Mouse (Mus musculus) T-helper 17 cell (primary cell): ENCODE data around the gene Nlrc4.

Experiments used
- in situ Hi-C, 2 experiments: fragments of 300-600 bp; cut with MboI, MseI; formaldehyde crosslinking; loops; 1 replicate in 1 of 2; 2 replicates in 1 of 2; pipeline ENCODE4 v1.15.1; 2025; ENCODE audit warnings: high pct_unique_total_duplicates in 2 of 2

Gene Nlrc4

DNA sequence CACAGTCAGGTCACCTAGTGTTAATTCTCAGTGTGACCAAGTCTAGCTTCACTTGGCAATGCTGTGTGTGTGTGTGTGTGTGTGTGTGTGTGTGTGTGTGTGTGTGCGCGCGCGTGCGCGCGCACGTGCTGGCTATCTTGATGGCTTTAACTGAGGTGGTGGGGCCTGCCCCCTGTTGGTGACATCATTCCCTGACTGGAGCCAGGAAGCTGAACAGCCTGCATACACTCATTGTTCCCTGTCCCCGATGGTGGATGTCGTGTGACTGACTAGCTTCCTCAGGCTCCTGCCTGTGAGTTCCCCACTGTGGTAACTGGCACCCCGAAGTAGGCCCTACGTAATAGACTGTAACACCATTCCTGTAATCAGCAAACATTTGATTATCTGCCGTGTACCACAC lies 27.5 kb downstream of the Nlrc4 start:
- in situ Hi-C loops = loop anchor here in 1 of 2 experiments (25.0 kb wide), 1 partner anchor 581 kb away; the partner anchor contains the start of gene Ltbp1

DNA sequence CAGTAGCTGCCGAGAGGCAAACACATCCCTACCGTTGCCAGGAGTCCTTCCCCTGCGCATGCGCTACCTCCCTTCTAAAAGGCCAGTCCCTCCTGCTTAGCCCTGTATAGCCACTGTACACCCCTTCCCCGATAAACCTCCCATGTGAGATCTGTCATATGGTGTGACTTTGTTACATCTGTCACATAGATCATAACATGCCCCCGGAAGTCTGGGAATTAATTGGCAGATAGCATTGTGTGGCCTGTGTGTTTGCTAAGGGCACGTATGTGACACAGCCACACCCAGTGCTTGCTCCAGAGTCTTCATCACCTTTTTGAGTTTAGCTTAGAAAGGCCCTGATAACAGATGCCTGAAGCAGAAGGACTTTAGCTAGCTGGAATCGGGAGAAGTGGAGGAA lies 28.9 kb downstream of the Nlrc4 start:
- in situ Hi-C loops = loop anchor here in 1 of 2 experiments (25.0 kb wide), 1 partner anchor 582 kb away; the partner anchor contains the start of gene Ltbp1

DNA sequence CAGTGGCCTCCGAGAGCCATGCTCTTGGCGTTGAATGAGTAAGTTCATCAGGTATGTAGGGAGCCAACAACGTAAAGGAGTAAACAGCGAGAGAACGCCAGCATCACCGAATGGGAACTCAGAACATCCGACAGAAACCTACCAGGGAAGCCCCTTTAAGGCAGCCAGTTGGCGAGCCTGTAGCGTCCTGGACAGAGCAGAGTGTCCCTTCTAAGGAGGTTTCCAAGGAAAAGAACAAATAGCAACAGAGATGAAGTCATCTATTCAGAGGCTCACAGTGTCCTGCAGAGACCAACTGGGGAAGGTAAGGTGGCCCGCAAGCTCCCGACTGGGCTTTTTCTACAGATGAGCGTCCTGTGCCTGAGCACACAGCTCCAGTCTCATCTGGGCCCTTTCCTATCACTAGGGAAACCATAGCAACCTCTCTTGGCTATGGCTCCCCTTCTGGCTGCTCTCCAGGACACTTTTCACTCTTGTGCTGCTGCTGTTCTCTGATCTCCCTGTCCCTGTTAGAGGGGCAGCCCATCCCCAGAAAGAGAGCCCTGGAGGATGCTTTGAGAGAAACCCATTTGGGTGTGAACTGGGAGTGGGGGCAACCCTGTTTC lies 34.4 kb downstream of the Nlrc4 start:
- in situ Hi-C loops = loop anchor here in 1 of 2 experiments (25.0 kb wide), 1 partner anchor 588 kb away; the partner anchor contains the start of gene Ltbp1

DNA sequence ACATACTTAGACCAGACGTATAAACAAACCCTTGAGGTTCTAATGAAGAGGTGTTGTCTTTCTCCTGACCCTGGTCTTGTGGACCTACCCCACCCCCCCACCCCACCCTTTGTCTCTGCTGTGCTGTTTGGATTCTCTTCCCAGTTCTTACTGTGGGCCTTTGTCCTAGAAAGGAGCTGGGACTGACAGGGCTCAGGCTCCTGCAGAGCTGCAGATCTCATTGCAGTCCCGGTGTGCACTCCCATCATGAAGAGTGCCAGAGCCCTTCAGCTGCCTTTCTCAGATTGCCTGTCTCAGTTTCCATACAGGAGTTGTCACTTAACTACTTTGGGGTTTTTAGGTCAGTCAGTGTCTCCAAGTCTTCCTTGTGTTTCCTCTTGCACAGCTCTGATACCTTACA lies 38.3 kb downstream of the Nlrc4 start:
- in situ Hi-C loops = no loop called here

DNA sequence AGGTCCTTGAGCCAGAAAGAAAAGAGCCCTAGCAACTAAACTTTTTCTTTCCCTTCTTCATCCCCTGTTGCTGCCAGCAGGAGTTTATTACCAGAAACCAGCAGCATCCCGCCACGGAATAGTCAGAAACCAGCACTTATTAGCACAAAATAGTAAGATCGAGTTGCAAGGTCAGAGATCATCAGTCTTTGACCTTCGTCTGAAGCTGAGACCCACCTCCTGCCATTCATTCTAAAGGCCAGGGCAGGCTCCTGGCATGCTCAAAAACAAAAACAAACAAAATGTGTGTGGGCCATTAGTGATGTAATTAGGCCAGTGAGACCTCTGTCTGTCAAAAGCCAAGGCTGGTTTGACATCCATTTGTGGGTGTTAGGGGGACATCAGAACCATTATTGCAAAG lies 40.8 kb downstream of the Nlrc4 start:
- in situ Hi-C loops = no loop called here

DNA sequence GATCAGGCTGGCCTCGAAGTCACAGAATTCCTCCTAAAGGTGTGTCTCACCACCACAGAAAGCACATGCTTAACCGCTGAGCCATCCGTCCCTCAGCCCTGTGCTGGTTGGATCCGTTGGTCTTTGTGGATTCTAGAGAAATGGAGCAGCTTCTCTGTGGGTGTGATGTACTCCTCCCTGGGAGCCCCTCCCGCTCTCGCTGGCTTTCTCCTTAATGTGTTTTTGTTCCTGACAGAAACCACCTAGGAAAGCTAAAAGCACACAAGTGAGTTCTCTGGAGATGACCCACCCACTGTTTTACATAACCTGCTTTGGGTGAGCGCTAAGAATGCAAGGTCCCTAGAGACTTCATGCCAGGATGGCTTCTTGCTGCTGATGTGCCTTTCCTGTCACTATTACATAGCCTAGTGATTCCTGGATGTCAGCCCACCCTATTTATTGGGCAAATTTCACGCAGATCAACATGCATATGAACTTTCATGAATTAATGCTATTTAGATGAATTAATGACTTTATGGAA lies 42.0 kb downstream of the Nlrc4 start:
- in situ Hi-C loops = no loop called here

DNA sequence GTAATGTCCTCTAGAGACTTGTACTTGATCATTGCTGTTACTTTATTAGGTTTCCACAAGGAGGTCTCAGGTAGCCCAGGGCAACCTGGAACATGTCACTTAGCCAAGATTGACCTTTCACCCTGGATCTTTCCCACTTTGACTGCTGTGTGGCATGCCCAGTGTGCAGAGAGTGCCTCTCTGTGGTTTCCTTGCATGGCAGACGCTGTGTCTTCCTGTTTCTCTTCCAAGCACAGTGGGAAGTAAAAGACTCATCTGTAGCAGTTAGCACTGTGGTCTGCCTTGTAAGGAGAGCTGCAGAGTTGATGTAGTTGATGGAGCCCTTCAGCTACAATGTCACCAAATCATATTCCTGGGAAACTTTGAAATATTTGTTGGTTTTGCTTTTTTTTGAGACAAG lies 44.3 kb downstream of the Nlrc4 start:
- in situ Hi-C loops = no loop called here

DNA sequence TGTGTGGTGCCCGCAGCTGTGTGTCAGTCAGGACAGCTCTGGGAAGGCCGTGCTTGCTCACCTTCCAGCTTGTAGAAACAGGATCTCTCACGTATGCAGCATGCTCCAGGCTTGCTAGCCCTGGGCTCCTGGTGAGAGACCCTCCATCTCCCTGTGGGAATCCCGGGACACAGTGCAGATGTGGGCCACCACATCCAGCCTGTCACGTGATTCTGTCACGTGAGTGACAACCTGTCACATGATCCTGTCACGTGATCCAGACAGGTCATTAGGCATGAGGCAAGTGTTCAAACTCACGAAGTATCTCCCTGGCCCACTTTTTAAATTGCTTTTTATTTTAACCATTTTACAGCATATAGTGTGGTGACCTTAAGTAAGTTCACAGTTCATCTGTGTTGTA lies 45.6 kb downstream of the Nlrc4 start:
- in situ Hi-C loops = no loop called here

DNA sequence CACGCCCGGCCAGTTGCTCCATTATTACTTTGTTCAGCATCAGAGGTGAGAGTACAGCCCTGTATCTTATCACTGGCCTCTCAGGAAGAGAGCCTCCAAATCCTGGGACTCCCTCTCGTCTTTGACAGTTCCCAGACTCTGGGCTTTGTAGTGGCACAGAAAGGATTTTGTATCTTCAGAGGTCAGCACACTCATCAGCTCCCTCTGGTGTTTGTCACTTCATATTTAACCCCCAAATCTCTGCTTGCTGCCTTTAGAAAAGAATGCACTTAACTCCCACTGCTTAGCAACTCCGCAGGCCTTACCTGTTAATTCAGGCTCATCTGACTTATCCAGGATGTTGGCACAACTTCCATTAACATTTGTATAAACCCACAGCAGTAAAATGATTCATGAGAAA lies 49.2 kb downstream of the Nlrc4 start:
- in situ Hi-C loops = no loop called here

DNA sequence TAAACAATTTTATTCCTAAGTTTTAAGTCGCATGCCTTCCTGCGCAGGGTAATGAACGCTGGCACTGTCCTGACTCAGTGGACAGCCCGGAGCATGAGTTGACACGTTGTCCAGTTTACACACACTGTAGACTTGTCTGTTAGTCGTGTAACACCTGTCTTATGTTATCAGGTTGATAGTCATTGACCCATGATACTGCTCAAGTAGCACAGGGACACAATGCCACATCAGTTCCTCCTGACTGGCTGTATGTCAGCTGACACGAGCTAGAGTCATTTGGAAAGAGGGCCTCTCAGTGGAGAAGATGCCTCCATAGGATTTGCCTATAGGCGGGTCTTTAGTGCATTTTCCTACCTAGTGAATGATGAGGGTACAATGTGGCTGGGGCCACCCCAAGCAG lies 52.5 kb downstream of the Nlrc4 start:
- in situ Hi-C loops = no loop called here

DNA sequence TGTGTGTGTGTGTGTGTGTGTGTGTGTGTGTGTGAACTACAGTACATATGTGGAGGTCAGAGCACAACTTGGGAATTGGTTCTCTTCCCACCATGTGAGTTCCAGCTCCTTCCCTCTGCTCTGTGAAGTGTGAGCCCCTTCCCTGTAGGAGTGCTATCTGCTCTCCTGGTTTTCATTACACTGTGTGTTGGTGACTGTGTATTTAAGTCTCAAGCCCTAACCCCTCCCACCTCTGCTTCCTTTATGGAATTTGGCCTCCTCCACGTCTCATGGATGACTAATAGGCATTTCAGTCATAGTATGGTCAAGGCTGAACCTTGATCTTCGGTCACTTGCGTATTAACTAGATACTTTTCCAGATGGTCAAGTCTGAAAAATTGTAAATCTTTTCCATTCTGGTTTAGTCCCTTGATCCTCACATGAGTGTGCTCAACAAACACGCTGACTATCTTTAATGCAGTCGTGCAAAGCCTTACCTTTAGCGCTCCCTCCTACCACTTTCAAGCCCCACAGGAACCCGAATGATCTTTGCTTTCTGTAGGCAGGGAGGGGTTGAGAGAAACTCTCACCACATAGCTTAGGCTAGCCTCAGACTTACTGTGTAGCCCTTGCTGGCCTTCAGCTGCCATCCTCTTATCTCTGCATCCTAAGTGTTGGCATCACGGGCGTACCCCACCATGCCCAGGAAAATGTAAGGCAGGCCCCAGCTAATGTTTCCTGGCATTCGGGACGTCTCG lies 56.3 kb downstream of the Nlrc4 start:
- in situ Hi-C loops = loop anchor here in 1 of 2 experiments (5.0 kb wide), 1 partner anchor 80 kb away; the partner anchor contains the start of gene Dpy30

DNA sequence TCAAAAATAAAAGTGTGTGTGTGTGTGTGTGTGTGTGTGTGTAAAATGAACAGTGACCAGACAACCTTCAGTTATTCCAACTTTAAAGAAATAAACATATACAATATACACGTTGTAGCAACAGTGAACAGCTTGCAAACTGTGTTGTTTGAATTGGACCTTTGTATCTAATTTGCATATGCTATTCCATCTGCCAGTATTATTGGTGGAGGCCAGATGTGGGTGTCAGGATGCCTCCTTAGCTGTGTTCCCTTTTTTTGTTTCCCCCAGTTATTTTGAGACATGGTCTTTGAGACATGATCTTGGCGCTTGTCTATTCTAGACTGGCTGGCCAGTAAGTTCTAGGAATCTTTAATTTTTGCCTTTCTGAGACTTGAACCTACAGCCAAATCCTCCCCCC lies 61.8 kb downstream of the Nlrc4 start:
- in situ Hi-C loops = loop anchor here in 1 of 2 experiments (5.0 kb wide), 1 partner anchor 55 kb away; no protein-coding TSS in a partner anchor

DNA sequence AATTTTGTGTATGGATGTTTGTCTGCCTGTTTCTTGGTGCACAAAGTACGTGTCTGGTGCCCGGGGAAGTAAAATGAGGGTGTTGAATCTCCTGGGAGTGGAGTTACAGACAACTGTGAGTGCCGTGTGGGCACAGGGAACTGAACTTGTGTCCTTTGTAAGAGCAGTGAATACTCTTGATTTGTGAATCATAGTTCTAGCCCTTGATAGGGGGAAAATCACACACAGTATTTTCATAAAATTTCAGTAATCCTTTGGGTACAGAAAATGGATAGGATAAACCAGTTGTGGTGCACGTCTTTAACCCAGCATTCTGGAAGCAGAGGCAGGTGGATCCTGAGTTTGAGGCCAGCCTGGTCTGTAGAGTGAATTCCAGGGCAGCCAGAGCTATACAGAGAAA lies 62.2 kb downstream of the Nlrc4 start:
- in situ Hi-C loops = loop anchor here in 1 of 2 experiments (5.0 kb wide), 1 partner anchor 54 kb away; no protein-coding TSS in a partner anchor

DNA sequence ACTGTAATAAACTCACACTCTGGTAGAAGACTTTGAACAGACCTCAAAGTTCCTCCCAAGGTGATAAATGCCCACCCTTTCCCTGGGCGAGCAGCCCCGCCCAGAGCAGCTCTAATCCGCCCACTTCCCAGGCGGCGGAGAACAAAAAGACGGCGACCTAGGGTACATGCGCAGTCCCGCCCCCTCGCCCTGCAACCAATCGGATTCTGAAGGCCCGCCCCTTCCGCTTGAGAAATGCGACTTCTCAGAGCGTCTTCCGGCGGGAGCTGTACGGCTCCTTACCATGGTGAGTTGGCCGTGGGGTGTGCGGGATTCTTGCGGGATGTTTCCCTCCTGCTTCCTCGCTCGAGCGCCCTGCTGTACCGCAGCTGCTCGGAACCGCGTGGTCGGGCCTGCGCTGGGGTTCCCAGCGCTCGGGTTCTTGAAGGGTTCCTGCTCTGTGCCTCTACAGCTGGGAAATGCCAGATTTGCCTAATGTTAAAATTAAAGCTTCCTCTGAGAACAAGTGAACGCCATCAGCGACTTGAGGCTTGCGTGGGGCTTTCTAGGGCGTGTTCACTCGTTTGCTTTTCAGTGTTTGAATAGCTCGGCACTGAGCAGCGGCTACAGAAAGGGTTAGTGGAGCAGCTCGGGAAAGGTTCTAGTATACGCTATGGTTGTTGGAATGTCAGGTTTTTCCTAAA lies 63.4 kb downstream of the Nlrc4 start, which contains the start of gene Slc30a6:
Slc30a6 (plus strand) TSS at position 226 of the 683 bp plus-strand sequence.
- in situ Hi-C loops = loop anchor here in 1 of 2 experiments (5.0 kb wide), 1 partner anchor 53 kb away; no protein-coding TSS in a partner anchor

DNA sequence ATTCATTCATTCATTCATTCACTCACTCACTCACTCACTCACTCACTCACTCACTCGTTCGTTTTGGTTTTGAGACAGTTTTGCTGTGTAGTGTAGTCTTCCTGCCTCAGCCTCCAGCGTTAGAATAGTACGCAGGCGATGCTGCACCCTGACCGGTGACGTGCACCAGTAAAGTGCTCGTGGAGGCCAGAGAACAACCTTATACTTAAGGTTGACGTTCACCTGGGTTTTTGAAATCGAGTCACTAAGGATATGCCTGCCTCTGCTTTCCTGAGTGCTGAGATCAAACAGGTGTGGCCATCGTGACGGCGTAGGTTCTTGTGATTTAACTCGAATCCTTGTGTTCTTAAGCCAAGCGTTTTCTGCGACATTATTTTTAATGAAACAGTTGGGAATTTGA lies 64.1 kb downstream of the Nlrc4 start:
- in situ Hi-C loops = loop anchor here in 1 of 2 experiments (5.0 kb wide), 1 partner anchor 53 kb away; no protein-coding TSS in a partner anchor

DNA sequence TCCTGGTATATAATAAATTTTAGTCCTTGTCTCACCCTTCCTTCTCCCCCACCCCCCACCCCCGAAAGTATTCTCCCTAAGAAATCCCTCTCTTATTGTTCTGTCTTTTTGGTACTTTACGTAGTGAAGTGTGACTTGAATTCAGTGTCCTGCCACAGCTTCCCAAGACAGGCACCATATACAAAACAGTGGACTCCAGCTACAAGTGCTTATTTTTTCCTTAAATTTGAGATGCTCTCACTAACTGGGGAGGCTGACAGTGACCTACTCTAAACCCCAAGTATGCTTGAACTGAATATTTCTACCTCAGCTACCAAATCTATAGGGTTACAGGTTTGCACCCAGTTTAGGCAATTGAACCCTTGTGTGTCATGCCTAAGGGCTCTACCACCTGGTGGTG lies 64.6 kb downstream of the Nlrc4 start:
- in situ Hi-C loops = no loop called here

DNA sequence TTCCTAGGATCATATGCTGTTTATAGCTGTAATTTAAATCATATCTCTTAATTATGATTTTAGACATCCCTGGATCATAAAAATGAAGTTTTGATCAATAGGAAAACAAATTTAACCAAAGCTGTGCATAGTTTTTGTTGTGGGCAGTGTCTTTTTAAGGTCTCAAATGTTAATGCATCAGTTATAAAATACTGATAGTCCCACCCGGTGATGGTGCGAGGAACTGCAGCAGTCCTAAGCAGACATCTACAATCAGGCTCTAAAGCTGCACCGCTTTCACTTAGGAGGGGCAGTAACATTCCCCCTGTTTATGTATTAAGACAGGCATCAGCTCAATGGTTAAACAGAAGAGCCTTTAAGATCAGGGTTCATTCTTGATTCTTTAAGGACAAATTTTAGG lies 69.1 kb downstream of the Nlrc4 start:
- in situ Hi-C loops = no loop called here

DNA sequence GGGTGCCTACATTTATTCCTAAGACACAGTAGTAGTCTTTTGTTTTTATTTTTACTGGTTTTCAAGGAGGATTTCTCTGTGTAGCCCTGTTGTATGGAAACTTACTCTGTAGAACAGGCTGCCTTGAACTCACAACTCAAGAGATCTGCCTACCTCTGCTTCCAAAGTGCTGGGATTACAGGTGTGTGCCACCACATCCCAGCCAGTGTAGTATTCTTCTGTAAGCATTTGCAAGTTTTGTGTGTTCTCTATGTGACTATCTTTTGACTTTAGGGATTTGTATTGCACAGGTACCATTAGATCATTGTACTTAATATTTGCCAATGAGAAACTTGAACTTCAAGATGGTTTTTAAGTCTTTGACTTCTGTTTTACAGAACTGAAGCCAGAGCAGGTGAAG lies 72.3 kb downstream of the Nlrc4 start:
- in situ Hi-C loops = no loop called here

DNA sequence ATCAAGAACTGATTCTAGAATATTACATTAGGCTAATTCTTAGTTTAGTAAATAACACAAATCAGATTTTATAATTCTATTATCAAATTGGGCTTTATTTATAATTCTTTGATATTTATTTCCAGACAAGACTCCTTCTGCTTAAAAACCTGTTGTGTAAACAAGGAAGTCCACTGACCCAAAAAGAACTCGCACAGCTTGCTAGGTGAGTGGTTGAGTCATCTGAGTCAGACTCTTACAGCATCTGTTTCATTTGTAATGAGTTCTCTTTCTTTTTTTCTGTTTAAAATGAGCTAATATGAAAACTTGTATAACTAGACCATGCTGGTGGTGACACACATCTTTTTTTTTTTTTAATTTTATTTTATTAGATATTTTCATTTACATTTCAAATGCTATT lies 82.0 kb downstream of the Nlrc4 start:
- in situ Hi-C loops = no loop called here
